Mouse (Mus musculus) lung, postnatal 4 days (tissue): ENCODE measurements around the gene Srgn.
"Not testable (repeated sequence)": the region's sequence is repeated elsewhere in the genome, so short reads cannot be mapped to it uniquely, and the experiment has no call there.

Source experiments
- DNase-seq, 2 experiments: peaks; one replicate each; pipeline ENCODE4 v3.0.0; 2021

Gene Srgn

DNA sequence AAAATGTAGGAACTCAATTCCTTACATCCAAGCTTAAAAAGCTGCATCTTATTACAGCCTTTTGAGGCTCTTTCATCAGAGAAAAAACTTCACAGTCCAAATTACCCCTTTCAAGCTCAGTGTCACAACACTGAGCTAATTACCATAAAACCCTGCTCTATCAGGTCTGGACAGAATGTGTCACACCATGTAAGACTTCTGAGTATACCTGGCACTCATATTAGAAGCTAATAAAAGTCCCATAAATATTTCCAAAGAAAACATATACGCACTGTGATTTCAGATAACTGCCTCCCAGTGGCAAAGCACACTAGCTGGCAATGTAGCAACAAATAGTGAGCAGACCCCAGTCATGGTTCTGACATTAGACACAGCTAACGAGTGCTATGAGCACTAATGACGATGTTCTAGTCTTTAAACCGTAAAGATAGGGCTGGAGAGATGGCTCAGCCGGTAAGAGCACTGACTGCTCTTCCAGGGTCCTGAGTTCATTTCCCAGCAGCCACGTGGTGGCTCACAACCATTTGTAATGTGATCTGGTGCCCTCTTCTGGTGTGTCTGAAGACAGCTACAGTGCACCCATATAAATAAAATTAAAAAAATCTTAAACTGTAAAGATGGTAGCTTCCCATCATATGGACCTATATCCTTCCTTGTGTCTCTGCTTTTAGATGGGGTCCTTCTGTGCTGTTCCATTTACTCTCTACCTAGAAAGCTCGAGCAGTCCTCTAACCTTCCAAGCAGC, 46.0 kb downstream of the Srgn start:
- no peak for DNase-seq

DNA sequence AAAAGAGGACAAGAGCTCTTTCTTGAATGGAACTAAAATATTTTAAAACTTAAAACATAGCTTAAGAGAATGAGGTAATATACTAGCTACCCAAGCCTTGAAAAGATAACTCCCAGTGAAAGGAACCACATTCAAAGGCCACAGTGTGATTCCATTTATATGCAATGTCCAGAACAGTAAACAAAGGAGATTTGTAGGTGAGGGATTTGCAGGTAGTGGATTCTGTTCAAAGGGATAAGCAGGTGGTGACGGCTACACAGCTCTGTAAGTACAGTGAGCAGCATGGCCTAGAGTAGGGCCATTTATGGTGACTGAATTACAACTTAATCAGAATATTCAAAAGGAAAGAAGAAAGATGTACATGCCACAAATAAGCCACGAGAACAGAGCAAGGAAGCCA, 50.3 kb downstream of the Srgn start:
- no peak for DNase-seq

DNA sequence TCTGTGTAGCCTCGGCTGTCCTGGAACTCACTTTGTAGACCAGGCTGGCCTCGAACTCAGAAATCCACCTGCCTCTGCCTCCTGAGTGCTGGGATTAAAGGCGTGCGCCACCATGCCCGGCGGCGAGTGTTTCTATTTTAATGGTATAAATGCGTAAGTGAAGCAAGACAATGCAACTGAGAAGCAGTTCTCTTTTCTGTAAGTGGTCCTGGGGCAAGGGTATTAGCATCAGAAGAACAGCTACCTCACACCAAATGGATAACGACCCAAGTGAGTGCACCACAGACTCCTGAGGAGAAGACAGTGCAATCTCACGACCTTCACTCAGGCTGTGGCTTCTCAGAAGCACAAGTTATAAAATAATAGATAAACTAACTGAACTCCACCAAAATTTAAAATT, 52.3 kb downstream of the Srgn start:
- DNase-seq = no peak

DNA sequence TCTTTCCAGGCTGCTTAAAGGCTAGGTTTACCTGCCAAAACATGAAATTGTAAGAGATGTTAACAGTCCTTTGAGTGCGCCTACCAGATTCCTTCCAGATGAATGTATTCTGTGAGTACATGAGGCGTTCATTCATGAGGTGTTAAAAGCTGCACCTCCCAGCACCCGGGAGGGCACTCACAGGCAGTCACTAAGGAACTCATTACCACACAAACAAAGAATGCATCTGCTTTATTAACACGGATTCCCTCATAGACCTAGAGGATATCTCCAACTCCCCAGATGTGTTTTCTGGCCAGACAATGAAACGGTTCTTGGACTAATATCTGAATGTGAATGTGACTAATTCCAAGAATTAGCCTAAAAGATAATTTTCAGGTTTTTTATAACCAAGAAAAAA, 56.1 kb downstream of the Srgn start:
- no peak for DNase-seq

DNA sequence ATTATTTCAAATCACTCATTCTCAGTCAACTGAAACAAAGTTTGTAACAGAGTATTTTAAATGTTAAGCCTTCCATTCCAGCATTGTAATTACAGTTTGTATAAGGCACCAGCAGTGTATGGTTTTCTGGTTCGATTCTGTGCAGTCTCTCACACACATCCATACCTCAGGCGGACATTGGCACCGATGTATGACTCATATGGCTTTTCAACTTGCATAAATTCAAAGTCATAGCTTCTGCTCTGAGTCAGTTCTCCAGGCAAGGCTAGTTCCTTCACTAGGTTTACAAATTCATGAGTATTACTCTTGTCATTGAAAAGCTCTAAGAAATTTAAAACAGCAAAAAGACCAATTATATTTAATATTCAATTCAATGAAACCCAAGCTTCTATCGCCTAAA, 57.5 kb downstream of the Srgn start:
- DNase-seq = no peak

DNA sequence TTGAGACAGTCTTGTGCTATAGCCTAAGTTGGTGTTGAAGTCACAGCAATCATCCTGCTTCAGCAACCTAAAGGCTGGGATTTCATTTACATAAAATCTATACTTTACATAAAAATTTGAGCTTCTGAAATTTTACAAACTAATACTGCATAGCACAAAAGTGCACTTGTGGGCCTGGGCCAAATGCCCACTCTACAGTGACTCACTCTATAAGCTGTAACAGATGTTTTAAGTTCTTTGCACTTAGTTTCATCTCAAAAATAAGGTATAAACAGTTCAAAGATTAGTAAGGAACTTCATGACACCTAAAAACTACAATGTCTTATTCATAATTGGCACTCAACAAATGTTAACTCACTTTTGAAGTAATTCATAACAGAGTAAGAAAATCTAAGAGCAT, 65.9 kb downstream of the Srgn start:
- no peak for DNase-seq

DNA sequence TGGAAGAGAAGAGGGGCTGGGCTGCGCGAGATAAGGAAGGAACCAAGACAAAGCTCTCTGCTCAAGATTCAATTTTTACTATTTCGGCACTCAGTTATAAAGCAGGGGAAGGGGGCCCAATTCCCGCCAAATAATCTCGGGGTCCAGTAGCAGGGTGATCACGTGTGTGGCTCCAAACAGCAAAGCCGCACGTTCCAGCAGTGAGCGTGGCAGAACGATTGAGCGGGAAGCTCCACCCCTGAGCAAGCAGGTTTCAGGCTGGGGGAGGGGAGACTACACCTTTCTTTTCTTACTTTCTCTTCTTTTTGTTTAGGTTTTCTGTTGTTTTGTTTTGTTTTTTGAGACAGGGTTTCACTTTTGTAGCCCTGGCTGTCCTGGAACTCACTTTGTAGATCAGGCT, 75.2 kb downstream of the Srgn start:
- DNase-seq = not testable (repeated sequence)

DNA sequence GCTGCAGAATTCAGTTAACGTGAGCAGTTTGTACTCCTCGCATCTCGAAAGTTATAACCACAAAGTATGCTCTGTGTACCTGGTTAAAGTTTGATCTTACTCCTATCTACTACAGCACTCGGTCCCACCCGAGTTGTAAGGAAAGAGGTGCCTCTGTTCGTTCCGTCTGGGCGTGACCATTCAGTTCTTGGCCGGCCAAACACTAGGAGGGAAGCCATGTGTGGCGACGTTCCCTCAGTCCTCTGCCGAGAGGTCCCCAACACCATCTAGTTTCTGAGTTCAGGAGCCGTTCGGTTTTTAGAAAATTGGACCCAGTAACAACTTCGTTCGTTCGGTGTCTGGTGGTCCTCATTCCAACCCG, 77.0 kb downstream of the Srgn start:
- DNase-seq = no peak

DNA sequence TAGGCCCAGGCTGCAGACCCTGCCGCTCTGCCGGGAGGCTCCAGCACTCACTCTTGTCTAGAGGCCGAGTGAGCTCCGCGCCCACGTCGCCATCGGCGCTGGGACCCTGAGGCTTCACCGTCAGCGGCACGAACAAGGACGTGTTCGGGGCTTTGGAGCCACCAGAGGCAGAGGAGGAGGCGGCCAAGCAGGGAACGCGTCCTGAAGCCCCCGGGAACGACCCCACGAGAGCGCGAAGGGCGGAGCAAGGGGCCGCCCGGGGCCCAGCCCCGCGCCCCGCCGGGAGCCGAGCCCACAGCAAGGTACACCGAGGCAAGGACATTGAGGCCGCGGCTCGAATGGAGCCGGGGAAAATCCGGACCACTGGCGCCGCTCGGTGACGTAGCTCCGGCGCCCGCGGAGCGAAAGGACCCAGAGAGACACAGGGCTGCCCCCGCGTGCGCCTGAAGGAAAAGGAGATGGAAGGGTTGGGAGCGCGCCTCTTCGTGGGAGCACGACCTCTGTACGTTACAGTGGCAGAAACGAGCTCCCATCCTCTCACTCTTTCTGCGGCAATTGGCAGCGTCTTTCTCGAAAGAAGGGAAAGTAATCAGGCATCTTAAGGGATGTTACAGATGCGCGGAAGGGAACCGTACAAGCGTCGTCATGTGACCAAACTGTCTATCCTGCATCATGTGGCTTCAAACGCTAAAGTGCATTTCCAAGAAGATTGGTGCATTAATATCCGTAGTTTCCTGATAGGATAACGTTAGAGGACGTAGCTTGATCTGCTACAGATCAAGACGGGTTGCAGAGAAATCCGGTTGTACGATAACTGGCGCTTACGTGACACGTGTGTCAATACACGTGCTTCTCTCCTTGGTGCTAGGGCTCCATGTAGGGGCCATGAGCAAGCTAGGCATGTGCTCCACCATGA, 77.6 kb downstream of the Srgn start, which contains the start of the genes 4930507D05Rik and Supv3l1:
Gene 4930507D05Rik, plus strand, starts transcription at position 126 of the 916 bp plus-strand sequence.
Gene Supv3l1, minus strand, starts transcription at position 375 of the 916 bp plus-strand sequence.
- peak; percentile 91 to 93 for DNase-seq
